Mouse (Mus musculus) B cell, adult 2 months (primary cell): ENCODE results near the gene Lrp1.
A peak's percentile ranks its signal among the peaks of the same experiment; 100 is the strongest.

Experiments
- DNase-seq, 2 experiments: peaks; one replicate each; pipeline ENCODE4 v3.0.0; 2022

Gene Lrp1

DNA sequence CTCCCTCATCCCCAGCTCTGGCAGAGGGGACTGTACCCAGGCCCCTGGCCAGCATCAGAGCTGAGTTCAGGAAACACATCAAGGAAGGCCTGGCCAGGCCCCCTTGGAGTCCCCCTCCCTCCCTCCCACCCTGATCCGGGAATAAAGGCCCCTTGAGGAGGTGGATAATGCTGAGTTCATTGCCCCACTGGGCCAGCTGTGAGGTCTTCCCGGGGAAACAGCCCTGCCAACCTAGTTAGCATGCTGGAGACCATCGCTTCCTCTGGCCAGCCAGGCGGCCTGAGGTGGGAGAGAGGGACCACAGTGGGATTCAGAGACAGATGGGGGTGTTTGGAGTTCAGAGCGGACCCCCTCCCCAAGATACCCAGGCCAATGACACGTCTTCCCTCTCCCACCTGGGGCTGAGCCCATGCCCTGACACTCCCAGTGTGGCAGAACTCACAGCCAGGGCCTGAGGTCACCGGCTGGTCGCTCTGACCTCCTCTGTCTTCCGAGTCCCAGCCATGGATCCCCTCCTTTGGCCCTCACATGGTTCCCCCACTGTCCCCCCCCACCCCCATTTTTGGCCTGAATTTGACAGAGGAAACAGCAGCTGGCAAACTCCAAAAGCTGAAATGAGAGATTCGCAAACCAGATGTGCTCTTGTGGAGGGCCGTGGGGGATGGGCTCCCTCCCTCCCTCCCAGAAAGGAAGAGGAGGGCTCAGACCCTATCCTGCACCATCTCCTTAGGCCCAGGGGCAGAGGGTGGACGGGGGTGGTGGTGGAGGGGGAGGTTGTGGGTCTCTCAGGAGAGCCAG lies 6.5 kb downstream of the Lrp1 start:
- no peak for DNase-seq

DNA sequence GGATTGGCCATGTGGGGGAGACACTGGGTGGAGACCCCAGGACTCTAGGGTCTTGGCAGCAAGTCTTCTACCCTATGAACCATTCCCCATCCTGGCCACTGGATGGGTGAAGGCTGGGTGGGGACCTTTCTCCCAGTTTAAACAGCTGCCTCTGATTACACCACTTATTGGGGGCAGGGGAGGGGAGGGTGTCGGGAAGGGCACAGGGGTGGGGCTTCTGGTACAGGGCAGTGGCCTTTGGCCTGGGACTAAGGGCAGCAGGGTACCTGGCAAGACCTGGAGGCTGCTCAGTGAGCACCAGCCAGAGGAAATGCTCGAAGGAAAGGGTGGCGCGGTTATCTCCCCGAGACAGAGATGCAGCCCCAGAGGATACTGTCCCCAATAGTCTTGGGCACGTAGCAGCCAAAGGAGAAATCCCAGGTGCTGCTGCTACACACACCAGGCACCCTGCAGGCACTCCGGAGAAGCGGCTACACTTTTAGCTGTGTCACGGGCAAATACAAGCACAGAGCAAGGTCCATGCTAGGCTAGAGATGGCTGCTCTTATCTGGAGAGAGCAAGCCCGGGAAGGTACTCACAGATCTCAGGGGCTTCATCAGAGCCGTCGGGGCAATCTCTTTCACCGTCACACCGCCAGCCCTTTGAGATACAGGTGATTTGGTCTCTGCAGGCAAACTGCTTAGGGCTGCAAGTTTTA lies 8.7 kb downstream of the Lrp1 start:
- no peak for DNase-seq

GRCm38 (mm10) chr10:127610066-127610415 lies 10.9 kb downstream of the Lrp1 start:
- DNase-seq: no peak

DNA sequence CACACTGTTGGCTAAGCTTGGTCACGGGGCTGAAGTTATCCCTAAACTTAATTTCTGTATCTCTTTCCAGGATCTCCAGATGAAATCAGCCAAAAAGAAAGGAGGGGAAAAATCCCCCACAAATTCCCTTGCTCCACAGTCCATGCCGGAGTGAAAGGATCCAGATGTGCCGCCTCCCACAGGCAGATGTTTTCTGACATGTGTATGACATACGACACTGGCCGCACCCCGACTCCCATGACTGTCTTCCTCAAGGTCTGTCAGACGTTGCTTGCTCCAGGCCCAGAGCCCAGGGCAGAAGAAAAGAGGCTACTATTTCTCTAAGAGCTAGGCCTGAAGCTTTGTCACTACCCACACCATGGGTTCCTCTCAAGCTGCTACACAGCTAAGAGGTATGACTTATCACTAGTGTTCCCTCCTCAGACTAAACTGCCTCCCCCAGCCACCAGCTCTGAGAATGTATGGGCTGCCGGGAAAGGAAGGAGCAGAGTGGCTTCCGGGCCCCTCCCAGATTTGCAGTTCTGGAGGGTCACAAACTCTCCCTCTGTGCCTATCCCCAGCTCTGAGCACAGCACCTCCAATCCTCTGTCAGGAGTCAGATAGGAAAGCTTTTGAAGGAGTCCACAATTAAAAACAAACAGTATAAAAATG lies 11.4 kb downstream of the Lrp1 start:
- DNase-seq: no peak

DNA sequence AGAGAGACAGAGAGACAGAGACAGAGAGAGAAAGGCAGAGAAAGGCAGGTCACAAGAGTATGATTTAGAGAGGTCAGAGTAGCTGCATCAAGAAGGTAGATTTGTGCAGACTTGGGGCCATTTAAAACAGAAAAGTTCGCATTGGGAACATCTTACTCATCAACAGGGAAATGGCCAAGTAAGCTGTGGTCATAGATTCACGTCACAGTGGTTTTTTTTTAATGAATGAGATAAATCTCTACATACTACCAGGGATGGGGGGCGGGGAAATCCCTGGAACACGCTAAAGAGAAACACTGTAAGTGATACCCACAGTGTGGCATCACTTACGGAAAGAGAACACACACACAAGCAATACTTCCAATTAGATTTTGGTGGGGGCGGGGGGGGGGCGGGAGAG lies 13.9 kb downstream of the Lrp1 start:
- DNase-seq: no peak

DNA sequence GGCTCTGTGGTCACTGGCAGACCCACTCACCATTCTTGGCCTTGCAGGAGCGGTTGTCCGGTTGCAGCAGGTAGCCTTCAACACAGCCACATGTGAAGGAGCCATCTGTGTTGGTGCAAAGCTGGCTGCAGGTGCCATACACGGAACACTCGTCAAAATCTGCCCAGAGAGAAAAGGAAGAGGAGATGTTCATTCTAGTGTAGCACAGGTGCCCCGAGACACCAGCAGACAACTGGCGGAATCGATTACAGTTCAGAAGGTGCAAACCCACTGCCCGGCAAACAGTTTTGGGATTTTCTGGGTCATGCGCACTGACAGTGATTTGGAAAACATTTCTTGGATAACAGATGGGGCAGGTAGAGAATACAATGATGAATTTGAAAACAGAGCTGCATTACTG lies 15.2 kb downstream of the Lrp1 start:
- DNase-seq: no peak

DNA sequence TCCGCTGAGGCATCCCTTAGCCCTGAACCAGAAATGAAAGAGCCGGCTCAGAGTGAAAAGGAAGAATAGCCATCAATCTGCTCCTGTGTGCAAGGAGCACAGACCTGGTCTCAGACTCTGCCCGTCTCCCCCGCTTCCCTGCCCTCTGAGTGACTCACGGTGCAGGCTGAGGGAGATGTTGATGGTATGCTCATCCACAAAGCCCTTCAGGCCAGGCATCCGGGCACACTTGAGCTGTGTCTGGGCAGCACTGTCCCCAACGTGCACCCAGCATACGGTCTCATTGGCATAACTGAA lies 15.7 kb downstream of the Lrp1 start:
- DNase-seq: no peak

GRCm38 (mm10) chr10:127604465-127605250 lies 16.3 kb downstream of the Lrp1 start:
- DNase-seq: peak; percentile 56 to 57

DNA sequence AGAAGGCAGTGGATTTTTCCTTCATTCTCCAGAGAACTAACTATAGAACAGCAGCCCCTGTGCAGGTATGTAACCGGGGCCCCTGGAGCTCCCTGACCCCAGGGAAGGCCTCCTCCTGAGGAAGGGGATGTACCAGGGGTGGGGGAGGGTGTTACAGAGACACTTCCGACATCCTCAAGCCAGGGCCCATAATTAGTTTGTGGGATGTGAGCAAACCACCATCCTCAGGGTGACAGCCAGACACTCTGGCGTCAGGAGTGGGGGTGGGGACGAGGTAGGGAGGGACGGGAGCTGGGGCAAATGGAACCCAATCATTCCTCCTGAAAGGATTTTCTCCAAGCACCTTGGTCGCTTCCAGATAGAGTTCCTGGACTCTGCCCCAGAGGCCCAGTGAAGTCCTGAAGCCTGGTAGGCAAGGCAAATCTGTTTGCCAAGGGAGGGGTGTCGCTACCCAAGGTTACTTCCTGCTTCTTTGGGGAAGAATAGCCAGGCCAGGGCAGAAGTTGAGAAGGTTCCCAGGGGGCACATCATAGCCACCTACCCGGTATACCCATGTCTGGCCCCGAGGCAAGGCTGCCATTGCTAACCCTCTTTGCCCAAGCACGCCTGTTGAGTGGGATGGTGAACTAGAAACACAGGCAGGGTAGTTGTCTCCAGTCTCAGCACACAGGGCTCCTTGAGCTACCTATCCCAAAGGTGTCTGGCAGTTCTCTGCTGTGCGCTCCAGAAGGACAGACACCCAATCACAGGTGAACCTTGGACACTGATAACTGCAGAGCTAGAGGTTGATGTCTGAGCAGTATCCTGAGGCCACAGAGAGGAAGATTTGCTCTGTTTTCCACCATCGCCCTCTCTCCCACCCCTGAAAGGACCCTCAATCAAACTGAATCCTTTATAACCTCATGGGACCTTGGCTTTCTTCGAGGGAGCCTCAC lies 17.2 kb downstream of the Lrp1 start:
- peak; percentile 36 to 38 for DNase-seq

- DNase-seq: no peak
Measured at GRCm38 (mm10) chr10:127602194-127602593, 18.8 kb downstream of the Lrp1 start.

- no peak for DNase-seq
Measured at GRCm38 (mm10) chr10:127599779-127600541, 21.0 kb downstream of the Lrp1 start.

GRCm38 (mm10) chr10:127599252-127599651 lies 21.7 kb downstream of the Lrp1 start:
- no peak for DNase-seq

DNA sequence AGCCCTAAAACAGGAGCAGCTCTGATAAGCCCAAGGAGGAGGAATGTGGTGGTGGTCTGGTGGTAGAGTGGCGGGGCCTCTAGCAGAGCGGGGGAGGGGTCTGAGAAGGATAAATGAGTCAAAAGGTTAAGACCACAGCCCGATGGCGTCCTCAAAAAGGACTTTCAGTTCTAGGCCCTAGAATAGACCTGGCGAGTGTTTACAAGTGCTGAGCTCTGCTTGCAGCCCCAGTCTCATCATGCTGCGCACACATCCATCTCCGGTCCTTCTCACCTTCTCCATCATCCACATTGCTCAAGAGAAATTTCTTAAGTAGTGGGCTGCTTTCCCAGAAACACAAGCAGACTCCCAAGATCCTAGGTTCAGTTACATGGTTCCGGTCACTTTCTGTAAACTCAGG lies 22.3 kb downstream of the Lrp1 start:
- no peak for DNase-seq

DNA sequence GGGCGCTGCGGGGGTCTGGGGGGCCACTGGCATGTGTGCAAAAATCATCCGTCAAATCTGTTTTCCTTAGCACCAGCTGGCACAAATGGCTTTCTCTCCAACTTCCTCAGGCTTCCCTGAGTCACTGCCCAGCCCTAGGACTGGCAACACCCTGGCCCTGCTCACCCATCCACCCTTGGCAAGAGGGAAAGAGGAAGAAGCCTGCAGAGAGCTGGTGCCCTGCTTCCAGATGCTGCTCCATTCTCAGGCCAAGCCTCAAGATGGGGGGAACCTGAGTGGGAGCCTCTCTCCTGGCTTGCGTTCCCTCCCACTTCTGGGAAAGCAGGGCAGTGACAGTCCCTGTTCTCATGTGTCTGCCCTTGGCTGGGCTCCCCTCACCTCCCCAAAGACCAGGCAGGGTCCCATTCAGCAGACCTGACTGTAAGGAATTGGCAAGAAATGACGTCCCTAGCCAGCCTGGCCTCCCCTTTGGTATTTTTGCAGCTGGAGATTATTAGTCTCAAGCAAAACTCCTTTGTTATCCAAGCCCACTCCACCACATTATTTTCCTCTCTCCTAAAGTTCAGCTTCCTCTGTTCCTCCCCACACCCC lies 23.5 kb downstream of the Lrp1 start:
- no peak for DNase-seq

DNA sequence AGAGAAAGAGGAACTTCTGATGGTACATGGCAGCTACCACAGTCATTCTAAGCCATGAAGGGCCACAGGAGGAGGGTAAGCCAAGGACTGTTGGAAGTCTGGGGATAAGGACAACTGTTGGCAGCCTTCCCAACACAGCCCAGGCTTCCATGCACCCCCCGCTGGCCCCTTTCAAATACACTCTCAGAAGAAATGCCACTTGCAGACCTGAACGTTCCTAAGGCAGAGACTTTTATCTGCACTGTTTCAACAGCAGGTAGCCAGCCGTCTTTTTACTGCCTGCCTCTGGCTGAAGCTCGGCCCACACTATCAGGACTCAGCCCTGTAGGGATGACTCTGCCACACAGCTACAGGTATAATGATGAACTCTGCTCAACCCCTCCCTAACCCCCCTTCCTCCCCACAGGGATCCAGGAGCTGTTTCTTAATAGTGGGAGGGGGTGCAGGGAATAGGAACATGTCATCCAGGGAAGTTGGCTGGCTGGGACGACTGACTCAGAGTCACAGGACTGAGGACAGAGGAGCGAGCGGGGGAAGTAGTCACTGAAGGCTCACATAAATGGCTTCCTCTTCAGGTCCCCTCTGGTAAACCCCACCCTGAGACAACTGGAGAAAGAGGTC lies 24.5 kb downstream of the Lrp1 start:
- DNase-seq: no peak

DNA sequence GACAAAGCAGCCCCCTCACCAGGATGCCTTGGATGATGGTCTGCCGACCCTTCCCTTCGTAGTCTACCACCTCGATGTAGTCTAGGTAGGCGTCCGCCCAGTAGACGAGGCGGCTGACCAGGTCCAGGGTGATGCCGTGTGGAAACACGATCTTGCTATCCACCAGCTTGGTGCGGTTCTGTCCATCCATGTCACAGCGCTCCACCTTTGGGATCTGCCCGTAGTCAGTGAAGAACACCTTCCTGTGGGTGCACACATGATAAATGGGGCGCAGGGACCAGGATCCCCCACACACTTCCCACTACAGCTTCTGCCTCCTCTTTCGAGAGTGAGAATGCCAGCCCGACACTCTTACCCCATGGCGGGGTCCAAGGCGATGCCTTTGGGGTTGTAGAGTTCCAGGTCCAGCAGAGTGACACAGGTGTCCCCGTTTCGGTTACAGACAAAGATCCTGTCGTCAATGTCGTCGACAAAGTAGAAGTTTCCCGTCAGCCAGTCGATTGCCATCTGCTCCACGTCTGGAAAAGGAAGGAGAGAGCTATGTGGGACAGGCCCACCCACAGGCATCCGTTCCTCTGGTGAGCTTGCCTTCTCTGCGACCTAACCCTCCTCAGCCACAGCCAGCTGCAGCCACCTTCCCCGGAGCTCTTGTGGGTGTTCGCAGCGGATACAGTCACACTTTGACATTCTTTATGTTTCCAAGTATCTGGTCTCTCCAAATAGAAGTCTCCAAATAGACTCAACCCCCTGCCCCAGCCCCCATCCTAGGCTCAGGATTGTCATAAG lies 25.8 kb downstream of the Lrp1 start:
- no peak for DNase-seq

- DNase-seq: no peak
Measured at GRCm38 (mm10) chr10:127594405-127594804, 26.5 kb downstream of the Lrp1 start.

DNA sequence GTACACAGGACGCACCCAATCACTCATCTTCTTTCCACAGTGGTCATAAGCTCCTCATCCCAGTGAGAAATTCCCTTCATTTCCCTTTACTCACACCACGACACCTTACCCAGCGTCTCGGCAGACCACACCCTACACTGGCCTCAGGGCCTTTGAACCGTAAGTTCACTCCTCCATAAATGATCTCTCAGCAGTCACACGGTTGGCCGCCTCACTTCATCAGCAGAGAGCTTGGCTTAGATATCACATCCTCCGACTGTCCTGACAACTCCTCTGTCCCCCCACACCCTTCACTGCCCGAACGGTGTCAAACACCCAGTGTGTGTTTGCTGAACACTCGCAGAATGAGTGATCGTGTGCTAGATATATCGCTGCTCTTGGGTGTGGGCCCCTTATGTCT lies 28.1 kb downstream of the Lrp1 start:
- no peak for DNase-seq

- no peak for DNase-seq
Measured at GRCm38 (mm10) chr10:127592423-127592822, 28.5 kb downstream of the Lrp1 start.

DNA sequence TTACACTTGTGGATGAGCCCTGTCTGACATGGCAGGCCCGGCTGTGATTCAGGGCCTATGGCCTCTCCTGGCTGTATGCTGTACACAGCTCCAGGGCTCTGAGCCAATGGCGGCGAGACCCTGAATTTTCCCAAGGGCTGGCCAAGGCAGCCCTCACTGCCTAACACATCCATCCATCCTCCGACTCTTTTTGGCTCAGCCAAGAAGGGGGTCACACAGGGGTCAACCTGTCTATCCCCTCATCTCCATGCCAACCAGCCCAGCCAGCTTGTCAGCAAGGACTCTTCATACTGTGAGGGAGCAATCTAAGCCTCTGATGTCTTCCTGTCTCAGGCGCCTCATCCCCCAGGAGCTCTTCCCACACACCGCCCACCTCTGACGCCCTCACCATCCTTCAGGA lies 29.4 kb downstream of the Lrp1 start:
- no peak for DNase-seq
